Mouse (Mus musculus): Measurements from ENCODE around the gene Pip5kl1.
A peak's percentile ranks its signal among the peaks of the same experiment; 100 is the strongest.

The Pip5kl1 gene

GRCm38 (mm10) chr2:32608778-32609435 lies 34.3 kb downstream of the Pip5kl1 start:
- no peak for DNase-seq (ENCODE audit: low spot score in 2 of 2)

DNA sequence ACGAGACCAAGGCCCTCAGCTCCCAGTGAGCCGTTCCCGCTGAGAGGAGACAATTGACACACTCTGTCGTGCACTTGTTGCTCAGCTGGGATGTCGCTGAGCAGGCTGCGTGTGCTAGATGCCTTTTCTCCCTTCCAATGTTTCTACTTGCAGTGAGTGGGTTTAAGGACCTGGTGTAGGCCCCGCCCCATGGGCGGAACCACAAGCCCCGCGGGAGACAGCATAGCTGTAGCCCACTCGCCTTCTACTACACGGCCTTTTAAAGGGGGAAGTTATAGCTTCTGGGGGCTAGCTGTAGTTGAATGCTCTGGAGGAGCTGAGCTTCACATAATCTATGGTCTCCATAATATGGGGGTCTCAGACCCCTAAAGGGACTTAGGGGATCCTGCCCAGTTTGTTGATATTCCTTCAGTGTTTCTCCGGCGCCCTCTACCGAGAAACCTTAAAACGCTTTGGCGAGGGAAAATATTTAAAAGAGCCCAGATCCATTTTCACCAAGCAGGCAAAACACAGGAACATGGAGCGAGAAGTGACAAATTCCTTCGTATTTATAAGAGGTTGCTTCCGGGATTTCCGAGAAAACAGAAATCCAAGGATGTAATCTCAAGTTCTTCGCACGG lies 36.1 kb downstream of the Pip5kl1 start:
- no peak for DNase-seq (ENCODE audit: low spot score in 2 of 2)

DNA sequence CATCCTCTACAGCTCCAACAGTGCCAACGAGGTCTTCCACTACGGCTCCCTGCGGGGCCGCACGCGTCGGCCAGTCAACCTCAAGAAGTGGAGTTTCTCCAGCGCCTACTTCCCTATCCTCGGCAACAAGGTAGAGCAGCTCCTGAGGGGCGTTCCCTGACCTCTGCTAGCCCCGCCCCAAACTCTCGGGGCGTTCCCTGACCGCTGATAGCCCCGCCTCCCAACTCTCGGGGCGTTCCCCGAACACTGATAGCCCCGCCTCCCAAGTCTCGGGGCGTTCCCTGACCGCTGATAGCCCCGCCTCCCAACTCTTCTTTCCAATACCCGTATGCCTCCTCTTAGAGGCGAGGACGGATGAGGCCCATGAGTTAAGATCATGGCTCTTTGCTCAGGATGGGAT lies 37.7 kb downstream of the Pip5kl1 start:
- DNase-seq (ENCODE audit: low spot score in 2 of 2) = no peak

- no peak for DNase-seq (ENCODE audit: low spot score in 2 of 2)
These were observed 42.5 kb downstream of the Pip5kl1 start for GRCm38 (mm10) chr2:32617109-32617508.

- DNase-seq (ENCODE audit: low spot score in 2 of 2) = no peak
These were observed 43.0 kb downstream of the Pip5kl1 start for GRCm38 (mm10) chr2:32617601-32618000.

- DNase-seq (ENCODE audit: low spot score in 2 of 2) = no peak
These were observed 43.5 kb downstream of the Pip5kl1 start for GRCm38 (mm10) chr2:32618051-32618450.

GRCm38 (mm10) chr2:32620682-32621516 lies 46.3 kb downstream of the Pip5kl1 start:
- DNase-seq (ENCODE audit: low spot score in 2 of 2) = no peak

DNA sequence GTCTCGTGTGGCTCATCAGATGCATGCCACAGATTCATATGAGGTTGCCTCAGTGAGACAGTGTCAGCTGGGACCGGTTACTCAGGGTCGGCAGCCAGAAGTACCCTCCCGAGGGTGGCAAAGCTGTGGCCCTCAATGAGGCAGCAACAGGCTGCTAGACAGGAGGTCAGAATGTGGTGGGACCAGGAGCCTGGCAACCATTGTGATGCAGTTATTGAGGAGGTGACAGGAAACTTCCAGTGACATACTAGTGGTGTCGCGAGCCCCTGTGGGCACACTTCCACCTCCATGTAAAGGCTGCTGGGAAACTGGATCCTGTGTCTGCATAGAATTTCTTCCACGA lies 46.9 kb downstream of the Pip5kl1 start, which contains the start of gene Ak1:
TSS of gene Ak1 (plus strand) at position 242 of the 343 bp plus-strand sequence.
- no peak for DNase-seq (ENCODE audit: low spot score in 2 of 2)

DNA sequence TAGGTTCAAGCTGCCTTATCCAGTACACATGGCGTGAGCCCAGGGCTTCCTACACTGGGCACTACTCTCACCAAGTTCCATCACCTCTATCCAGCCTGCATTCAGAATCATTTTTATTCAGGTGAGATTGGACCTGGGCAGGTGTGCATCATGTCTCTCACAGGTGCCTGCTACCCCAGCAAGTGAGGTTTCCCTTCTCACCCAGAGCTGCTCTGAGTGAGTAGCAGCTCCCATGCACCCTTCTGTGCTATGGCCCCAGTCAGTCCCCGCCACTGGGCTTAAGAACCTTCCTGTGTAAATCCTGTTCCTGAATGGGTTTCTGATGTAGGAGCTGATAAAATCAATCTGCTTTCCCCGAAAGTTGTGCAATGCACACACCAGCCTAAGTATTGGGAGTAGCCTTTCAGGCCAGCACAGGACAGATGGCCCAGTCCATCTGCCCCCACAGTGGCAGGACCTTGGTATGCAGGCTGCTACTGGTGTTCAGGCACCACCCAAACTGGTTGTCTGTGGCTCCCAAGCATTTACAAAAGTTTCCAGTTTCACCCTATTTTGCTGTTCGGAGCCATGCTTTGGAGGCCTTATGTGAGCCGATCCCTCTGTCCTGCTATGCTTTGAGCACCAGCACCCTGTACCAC lies 49.6 kb downstream of the Pip5kl1 start:
- no peak for DNase-seq (ENCODE audit: low spot score in 2 of 2)

- no peak for DNase-seq (ENCODE audit: low spot score in 2 of 2)
These were observed 50.7 kb downstream of the Pip5kl1 start for GRCm38 (mm10) chr2:32625212-32625872.

DNA sequence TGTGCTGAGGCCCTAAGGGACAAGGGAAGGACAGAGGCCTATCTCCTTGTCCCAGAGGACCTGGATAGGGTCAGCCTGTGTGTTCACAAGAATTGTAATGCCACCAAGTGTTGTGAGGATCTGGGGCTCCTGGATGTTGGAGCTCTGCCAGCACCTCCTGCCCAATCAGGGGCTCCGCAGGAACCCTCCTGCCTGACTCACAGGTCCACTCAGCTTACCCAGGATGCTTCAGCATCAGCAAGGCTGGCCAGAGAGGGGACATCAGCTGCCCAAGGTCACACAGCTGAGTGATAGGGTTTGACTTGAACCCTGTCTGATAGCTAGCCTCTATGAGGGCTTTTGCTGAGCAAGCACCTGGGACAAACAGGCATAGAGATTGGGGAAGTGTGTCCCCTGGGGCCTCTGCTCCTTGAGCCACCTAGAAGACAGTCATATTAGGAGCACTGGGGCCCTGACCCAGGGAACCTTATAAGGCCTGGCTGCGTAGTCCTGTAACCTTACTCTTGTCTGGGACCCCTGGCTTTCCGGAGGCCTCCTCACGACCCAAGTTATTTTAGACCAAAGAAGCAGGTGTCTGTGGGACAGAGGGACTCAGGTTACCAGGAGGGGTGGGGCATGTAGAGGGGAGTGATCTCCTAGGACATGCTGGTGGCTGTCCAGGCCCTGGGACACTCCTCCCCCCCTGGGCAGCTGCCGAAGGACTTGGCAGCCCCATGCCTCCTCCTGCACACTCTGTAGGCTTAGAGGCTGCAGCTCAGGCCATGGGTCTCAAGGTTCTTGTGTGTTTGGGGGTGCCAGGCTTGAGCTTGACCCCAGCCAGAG lies 51.5 kb downstream of the Pip5kl1 start:
- DNase-seq (ENCODE audit: low spot score in 2 of 2) = no peak

- DNase-seq (ENCODE audit: low spot score in 2 of 2) = no peak
These were observed 52.9 kb downstream of the Pip5kl1 start for GRCm38 (mm10) chr2:32627266-32628043.

- DNase-seq (ENCODE audit: low spot score in 2 of 2) = no peak
These were observed 53.5 kb downstream of the Pip5kl1 start for GRCm38 (mm10) chr2:32628044-32628550.

DNA sequence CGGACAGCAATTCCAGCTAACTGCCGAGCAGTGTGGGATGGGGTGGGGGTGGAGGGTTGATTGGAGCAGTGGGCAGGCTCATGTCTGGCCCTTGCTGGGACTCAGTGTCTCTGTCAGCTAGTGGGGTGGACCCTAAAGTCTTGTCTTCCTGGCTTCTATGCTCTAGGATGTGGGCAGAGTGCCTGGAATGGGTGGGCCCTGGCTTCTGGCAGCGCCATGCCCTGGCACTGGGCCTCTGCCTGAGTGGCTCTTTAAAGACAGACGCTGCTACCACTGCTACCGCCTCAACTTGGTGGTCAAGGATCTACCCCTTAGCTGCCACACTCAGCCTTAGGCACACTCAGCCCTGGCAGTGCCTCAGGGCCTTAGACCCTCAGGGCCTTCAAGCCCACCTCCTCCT lies 54.1 kb downstream of the Pip5kl1 start:
- no peak for DNase-seq (ENCODE audit: low spot score in 2 of 2)

GRCm38 (mm10) chr2:32629276-32629976 lies 54.8 kb downstream of the Pip5kl1 start:
- no peak for DNase-seq (ENCODE audit: low spot score in 2 of 2)

- DNase-seq (ENCODE audit: low spot score in 2 of 2) = no peak
These were observed 55.4 kb downstream of the Pip5kl1 start for GRCm38 (mm10) chr2:32630036-32630435.

- DNase-seq (ENCODE audit: low spot score in 2 of 2) = no peak
These were observed 56.4 kb downstream of the Pip5kl1 start for GRCm38 (mm10) chr2:32631046-32631445.

DNA sequence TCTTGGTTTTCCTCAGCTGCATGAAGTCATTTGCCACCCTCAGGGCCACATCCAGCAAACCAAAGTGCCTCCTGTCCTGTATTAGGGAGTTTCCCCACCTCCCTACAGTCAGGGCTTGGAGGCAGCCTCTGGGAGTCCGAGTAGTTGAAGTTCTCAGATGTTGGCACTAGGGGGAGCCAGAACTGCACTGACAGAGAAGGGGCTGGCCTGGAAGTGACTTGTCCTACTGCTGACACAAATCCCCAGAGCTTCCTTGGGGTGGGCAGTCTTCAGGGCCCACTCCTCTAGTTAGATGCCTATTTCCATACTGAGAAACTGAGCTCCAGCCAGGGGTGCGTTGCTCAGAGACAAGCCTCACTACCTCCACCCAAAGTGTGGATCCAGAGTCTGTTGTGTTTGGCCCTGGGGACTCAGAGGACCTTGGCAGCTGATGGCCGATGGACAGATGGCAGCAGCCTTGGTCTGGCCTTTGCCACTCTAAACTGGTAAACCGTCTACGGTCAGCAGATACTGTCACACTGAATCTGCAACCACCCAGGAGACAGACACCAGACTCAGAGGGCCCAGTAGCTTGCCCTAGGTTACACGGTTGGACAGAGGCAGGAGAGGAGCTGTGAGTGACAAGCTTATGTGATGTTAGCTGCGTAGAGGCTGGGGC lies 57.3 kb downstream of the Pip5kl1 start:
- peak; percentile 74 to 82 for DNase-seq (ENCODE audit: low spot score in 2 of 2)
